Mouse (Mus musculus): ENCODE measurements around the gene Olfml3. TPM values are rescaled to one million over a fixed set of nuclear protein-coding genes. Genes with fewer than 3 reads are reported as not detected.

Gene Olfml3
- total RNA-seq, 2 experiments from 2014 or later: 12.7 to 13.3 TPM

GRCm38 (mm10) chr3:103745001-103745770 is 7.4 kb upstream of the Olfml3 start:
- no peak for DNase-seq (ENCODE audit: low spot score in 2 of 2)
- intact Hi-C loops (cut with DNase I): no loop called here

DNA sequence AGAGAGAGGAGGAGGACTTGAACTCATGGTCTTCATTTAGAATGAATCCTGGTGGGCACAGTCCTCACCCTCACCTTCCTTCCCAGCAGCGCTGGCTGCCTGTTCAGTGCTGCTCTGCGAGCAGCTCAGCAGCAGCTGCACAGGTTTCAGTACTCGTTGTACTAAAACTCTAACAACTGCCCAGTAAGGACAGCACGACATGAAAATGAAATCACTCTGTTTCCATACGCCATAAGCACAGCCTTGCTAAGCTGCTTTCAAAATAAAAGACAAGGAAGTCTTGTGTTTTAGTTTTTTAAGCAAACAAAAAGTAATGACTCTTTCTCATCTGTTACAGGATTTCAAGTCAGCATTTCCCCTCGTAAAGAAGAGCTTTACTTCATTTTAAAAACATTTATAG is 5.4 kb upstream of the Olfml3 start:
- DNase-seq (ENCODE audit: low spot score in 2 of 2): no peak
- intact Hi-C loops (cut with DNase I): no loop called here

DNA sequence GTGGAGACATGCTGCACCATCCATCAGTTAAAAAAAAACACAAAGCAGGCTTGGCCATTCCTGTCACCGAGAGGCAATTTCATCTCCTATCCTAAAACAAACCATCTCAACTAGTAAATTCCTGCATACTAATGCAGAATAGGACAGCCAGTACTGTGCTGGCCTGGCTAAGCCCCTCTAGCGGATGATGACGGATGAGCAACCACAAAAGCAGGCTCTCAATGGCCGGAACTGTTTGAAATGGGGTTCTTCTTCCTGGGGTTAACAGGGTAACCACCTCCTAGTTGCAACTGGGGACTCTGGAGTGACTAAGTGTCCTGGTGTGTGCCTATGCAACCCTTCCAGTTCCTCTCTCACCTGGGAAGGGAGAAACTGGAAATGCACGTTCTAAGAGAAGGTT is 2.5 kb upstream of the Olfml3 start:
- intact Hi-C loops (cut with DNase I): no loop called here
- no peak for DNase-seq (ENCODE audit: low spot score in 2 of 2)

DNA sequence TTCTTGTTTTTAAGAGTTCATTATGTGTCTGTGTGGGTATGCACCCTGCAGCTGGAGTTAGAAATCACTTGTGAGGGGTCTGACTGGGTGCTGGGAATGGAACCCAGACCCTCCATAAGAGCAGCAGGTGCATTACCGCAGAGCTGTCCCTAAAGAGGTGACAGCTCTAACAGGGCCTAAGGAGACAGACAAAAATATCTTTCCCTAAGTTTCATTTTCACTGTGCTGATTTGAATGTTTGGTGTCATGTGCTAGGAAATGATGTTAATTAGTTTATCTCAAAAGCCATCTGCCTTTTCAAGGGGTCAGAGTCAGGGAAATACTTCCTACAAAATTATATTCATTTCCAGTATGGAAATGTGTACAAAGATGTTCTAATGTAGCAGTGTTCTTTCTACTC is 1.5 kb upstream of the Olfml3 start, which contains the start of gene Gm10964:
TSS of gene Gm10964 (plus strand) at position 38 of the 400 bp plus-strand sequence.
- intact Hi-C loops (cut with DNase I): loop anchor here (2.0 to 5.0 kb wide), 3 partner anchors 162 to 347 kb away; partner anchors contain the start of gene Syt6
- DNase-seq (ENCODE audit: low spot score in 2 of 2): no peak

DNA sequence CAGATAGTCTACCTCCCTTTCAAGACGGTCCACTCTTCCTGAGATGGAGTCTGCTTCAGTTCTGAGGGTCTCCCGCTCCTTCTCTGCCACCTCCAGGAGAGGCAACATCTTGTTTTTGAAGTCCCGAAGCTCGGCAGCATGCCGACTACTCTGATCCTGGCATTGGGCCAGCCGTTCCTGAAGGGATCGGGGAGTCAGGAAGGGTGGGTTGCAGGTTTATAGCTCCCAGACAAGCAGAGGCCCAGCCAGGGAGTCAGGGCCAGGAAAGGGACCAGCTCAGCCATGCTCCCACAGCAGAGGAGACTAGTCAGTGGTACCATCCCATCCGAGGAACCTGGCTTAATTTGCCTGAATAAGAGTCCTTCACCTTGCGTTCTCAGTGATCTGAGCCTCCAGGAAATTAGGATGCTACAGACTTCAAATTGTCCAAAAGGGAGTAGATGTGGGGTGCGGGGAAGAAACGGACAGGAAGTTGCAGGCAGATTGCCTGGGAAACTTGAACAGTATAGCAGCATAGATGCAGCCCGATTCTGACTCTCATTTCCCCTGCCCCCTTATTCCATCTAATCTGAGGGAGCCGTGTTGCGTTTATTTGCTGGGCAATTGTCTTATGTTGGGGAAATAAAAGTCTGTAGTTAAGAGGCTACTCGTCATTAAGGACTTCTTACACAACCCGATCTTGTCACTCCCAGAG is 593 bp downstream of the Olfml3 start:
- intact Hi-C loops (cut with DNase I): loop anchor here (5.0 kb wide), 2 partner anchors 160 to 305 kb away; partner anchors contain the start of gene Syt6
- no peak for DNase-seq (ENCODE audit: low spot score in 2 of 2)

GRCm38 (mm10) chr3:103735776-103736600 is 1.8 kb downstream of the Olfml3 start:
- DNase-seq (ENCODE audit: low spot score in 2 of 2): no peak
- intact Hi-C loops (cut with DNase I): loop anchor here (2.0 to 5.0 kb wide), 3 partner anchors 53 to 304 kb away; partner anchors contain the start of gene Syt6

DNA sequence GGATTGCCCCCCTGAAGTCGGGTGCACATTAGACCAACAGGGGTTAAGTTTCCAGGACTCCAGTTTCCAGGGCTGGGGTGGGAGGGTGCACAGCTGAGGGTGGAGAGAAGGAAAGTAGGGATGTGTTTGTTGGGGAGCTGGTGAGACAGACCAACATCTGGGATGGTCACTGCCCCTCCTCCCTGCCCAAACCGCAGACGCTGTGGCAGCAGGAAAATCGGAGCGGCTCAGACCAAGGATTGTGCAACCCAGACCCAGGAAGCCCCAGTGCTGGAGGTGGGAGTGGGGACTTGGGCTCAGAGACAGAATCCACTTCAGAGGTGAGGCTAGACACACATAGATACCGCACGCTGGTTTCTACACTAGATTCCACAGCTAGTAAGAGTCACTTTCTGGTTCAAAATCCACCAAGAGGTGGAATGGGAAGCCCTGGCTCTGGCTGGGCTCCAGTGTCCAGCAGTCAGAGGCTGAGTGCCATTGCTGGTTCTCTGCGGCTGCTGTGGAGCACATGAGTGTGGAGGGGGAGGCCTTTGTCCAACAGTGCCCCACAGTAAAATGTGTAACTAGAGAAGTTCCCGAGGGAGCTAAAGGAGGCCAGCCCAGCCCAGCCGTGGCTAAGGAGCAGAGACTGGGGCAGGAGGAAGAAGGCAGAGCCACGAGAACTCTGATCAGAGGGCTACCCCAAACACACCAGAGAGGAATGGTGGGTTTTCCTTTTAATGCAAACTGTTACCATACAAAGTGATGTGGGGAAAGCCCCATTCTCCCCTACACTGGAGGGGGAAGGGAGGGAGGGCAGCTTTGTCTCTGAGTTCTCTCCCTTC is 2.9 kb downstream of the Olfml3 start:
- DNase-seq (ENCODE audit: low spot score in 2 of 2): no peak
- intact Hi-C loops (cut with DNase I): loop anchor here (2.0 to 5.0 kb wide), 4 partner anchors 52 to 303 kb away; partner anchors contain the start of gene Syt6

DNA sequence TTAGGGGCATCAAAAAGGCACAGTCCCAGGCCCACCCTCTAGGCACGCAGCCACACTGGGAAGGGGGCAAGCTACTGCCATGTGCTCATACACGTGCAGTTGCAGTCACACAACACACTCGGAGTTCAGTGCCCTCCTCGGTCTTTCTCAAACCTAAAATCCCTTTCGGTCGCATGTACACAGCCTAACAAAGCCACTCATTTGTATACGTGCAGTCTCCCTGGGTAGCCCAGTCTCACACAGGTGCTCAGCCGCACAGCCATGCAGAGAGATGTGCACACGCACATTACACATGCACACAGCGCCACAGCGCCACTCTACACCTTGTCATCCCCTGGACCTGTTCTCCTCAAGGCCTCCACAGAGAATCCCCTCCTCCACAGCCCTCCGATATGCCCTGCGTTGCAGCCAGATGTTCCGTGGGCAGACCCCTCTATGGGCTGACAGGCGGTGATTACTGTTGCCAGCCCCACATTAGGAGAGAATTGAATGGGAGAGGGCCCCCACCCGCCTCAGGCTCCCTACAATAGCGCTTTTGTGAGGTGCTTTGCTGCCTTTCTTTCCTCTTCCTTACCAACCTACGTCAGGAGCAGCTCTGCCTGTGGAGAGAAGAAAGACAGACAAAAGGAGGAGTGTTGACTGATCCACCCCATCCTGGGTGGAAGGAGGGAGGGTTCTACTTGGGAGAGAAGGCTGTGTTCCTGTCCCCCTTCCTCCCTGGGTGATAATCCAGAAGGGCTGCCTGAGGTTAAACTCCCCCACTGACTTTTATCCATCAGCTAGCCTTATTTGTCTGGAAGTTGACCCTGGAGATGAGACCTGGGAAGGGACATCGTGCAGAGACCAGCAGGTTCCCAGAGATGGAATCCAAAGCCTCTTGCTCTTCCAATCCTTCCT is 3.8 kb downstream of the Olfml3 start:
- peak; percentile 55 to 63 for DNase-seq (ENCODE audit: low spot score in 2 of 2)
- intact Hi-C loops (cut with DNase I): loop anchor here (2.0 to 5.0 kb wide), 2 partner anchors 51 to 122 kb away; no protein-coding TSS in a partner anchor

GRCm38 (mm10) chr3:103733176-103733575 is 4.6 kb downstream of the Olfml3 start:
- intact Hi-C loops (cut with DNase I): loop anchor here (5.0 kb wide), 1 partner anchor 121 kb away; no protein-coding TSS in a partner anchor

GRCm38 (mm10) chr3:103732116-103732515 is 5.7 kb downstream of the Olfml3 start:
- no peak for DNase-seq (ENCODE audit: low spot score in 2 of 2)
- intact Hi-C loops (cut with DNase I): loop anchor here (5.0 kb wide), 1 partner anchor 120 kb away; no protein-coding TSS in a partner anchor

More at GRCm38 (mm10) chr3:103733176-103733575, 4.6 kb downstream of the Olfml3 start:
- DNase-seq (ENCODE audit: low spot score in 2 of 2): no peak

DNA sequence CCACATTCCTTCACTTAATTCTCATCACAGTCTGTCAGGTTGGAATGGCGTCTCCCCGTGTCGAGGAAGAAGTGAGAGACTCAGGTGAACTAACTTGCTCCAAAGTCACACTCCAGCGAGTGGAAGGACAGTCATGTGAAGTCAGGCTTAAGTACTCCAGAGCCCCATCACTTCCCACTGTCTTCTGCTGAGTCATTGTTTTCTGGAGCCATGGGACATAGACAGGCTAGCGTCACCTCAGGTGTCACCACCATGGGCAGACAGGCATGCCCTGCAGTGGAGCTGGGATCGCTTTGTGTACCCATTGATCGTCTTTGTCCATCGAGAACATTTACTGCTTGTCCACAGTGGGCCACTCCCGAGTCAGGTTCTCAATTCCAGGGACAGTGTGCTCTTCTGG is 8.0 kb downstream of the Olfml3 start:
- intact Hi-C loops (cut with DNase I): loop anchor here (5.0 kb wide), 1 partner anchor 118 kb away; no protein-coding TSS in a partner anchor
- DNase-seq (ENCODE audit: low spot score in 2 of 2): no peak

- intact Hi-C loops (cut with DNase I): no loop called here
- DNase-seq (ENCODE audit: low spot score in 2 of 2): no peak
Observed at GRCm38 (mm10) chr3:103727813-103728326, 9.9 kb downstream of the Olfml3 start.

GRCm38 (mm10) chr3:103726642-103727041 is 11.2 kb downstream of the Olfml3 start:
- DNase-seq (ENCODE audit: low spot score in 2 of 2): no peak
- intact Hi-C loops (cut with DNase I): no loop called here

GRCm38 (mm10) chr3:103724137-103724536 is 13.7 kb downstream of the Olfml3 start:
- intact Hi-C loops (cut with DNase I): no loop called here
- DNase-seq (ENCODE audit: low spot score in 2 of 2): no peak

GRCm38 (mm10) chr3:103718728-103719127 is 19.1 kb downstream of the Olfml3 start:
- intact Hi-C loops (cut with DNase I): no loop called here
- DNase-seq (ENCODE audit: low spot score in 2 of 2): no peak

GRCm38 (mm10) chr3:103716774-103717760 is 20.7 kb downstream of the Olfml3 start:
- DNase-seq (ENCODE audit: low spot score in 2 of 2): no peak

More at GRCm38 (mm10) chr3:103716774-103717760, 20.7 kb downstream of the Olfml3 start:
- intact Hi-C loops (cut with DNase I): no loop called here

All from left cerebral cortex, postnatal 36 days (tissue).